Mouse (Mus musculus) lung, postnatal 14 days (tissue): ENCODE data around the gene Upf1.
A peak's percentile ranks its signal among the peaks of the same experiment; 100 is the strongest.

Source experiments
- DNase-seq: peaks from one replicate; pipeline ENCODE4 v3.0.0; 2021

Gene Upf1

GRCm38 (mm10) chr8:70353194-70353817, at the start of gene Upf1:
Gene Upf1 (minus strand): TSS chr8:70353278.
- DNase-seq: peak; percentile 100

GRCm38 (mm10) chr8:70397611-70398563, 44.8 kb upstream of the Upf1 start:
- no peak for DNase-seq

- no peak for DNase-seq
Observed at GRCm38 (mm10) chr8:70396184-70396583, 43.1 kb upstream of the Upf1 start.

- DNase-seq: no peak
Observed at GRCm38 (mm10) chr8:70395649-70396048, 42.6 kb upstream of the Upf1 start.

- no peak for DNase-seq
Observed at GRCm38 (mm10) chr8:70394269-70394998, 41.4 kb upstream of the Upf1 start.

- DNase-seq: no peak
Observed at GRCm38 (mm10) chr8:70393087-70393486, 40.0 kb upstream of the Upf1 start.

GRCm38 (mm10) chr8:70389678-70390077, 36.6 kb upstream of the Upf1 start:
- no peak for DNase-seq

- DNase-seq: peak; percentile 77
Observed at GRCm38 (mm10) chr8:70383287-70383686, 30.2 kb upstream of the Upf1 start.

- DNase-seq: no peak
Observed at GRCm38 (mm10) chr8:70380069-70380468, 27.0 kb upstream of the Upf1 start.

- no peak for DNase-seq
Observed at GRCm38 (mm10) chr8:70377049-70377448, 24.0 kb upstream of the Upf1 start.

GRCm38 (mm10) chr8:70376275-70376741, 23.2 kb upstream of the Upf1 start:
- DNase-seq: no peak

- no peak for DNase-seq
Observed at GRCm38 (mm10) chr8:70375212-70375859, 22.3 kb upstream of the Upf1 start.

- peak; percentile 78 for DNase-seq
Observed at GRCm38 (mm10) chr8:70374318-70374927, 21.3 kb upstream of the Upf1 start.

- no peak for DNase-seq
Observed at GRCm38 (mm10) chr8:70373397-70374317, 20.6 kb upstream of the Upf1 start, which contains the start of gene Comp. Gene Comp (plus strand): TSS chr8:70373558.

GRCm38 (mm10) chr8:70371951-70372350, 18.9 kb upstream of the Upf1 start:
- DNase-seq: no peak

GRCm38 (mm10) chr8:70370476-70370875, 17.4 kb upstream of the Upf1 start:
- DNase-seq: no peak

- no peak for DNase-seq
Observed at GRCm38 (mm10) chr8:70366588-70366987, 13.5 kb upstream of the Upf1 start.

- no peak for DNase-seq
Observed at GRCm38 (mm10) chr8:70364066-70364465, 11.0 kb upstream of the Upf1 start.

- DNase-seq: no peak
Observed at GRCm38 (mm10) chr8:70361484-70362032, 8.5 kb upstream of the Upf1 start.

GRCm38 (mm10) chr8:70360769-70361168, 7.7 kb upstream of the Upf1 start:
- DNase-seq: no peak

GRCm38 (mm10) chr8:70359411-70359810, 6.3 kb upstream of the Upf1 start:
- no peak for DNase-seq
